Mouse (Mus musculus) limb, embryonic 10.5 days (tissue): ENCODE results near the gene Fam240b. TPM values are rescaled to one million over a fixed set of nuclear protein-coding genes. Genes with fewer than 3 reads are reported as not detected.
"Not testable (repeated sequence)": the region's sequence is repeated elsewhere in the genome, so short reads cannot be mapped to it uniquely, and the experiment has no call there.

Source experiments
- DNase-seq: peaks from one replicate; pipeline ENCODE4 v3.0.0-alpha.2; 2017; ENCODE audit warnings: low spot score
- H3K27ac ChIP-seq: fragments of 300-500 bp; sonication (generic); 2 replicates; pipeline ENCODE4 v1.5.1; 2016; ENCODE audit warnings: mild to moderate bottlenecking
- H3K27me3 ChIP-seq: fragments of 300-500 bp; sonication (generic); 2 replicates; pipeline ENCODE4 v1.6.1; 2016; ENCODE audit warnings: low read depth, mild to moderate bottlenecking; ENCODE audit not compliant: poor library complexity, severe bottlenecking
- H3K36me3 ChIP-seq: fragments of 300-500 bp; sonication (generic); 2 replicates; pipeline ENCODE4 v1.6.1; 2016; ENCODE audit warnings: mild to moderate bottlenecking, moderate library complexity
- H3K4me1 ChIP-seq: fragments of 300-500 bp; sonication (generic); 2 replicates; pipeline ENCODE4 v1.6.1; 2016
- H3K4me3 ChIP-seq: fragments of 300-500 bp; sonication (generic); 2 replicates; pipeline ENCODE4 v1.5.1; 2016; ENCODE audit warnings: mild to moderate bottlenecking, moderate library complexity
- H3K9me3 ChIP-seq: fragments of 300-500 bp; sonication (generic); replicated peaks from 2 replicates; pipeline ENCODE4 v1.6.1; 2016; ENCODE audit warnings: mild to moderate bottlenecking
- WGBS: fragments of 180-500 bp; shearing (Covaris S2); methylation state at CpG from one replicate; pipeline ENCODE4 v1.1.7; 2016; 5-methylcytosine and 5-hydroxymethylcytosine counted together
- polyA plus RNA-seq: library from polyadenylated mRNA; unstranded; fragments of >200 nt; fragmentation: Nextera tagmentation; extraction: Ambion mirVana; gene quantifications from 2 replicates; pipeline ENCODE4 v1.2.1, GENCODE M21; 2016

Fam240b gene
- polyA plus RNA-seq, 1 experiment from 2014 or later, result not detected

GRCm38 (mm10) chr13:64458181-64458580 lies 39.4 kb downstream of the Fam240b start:
- H3K4me1 ChIP-seq, result no peaks in the 10 kb centered on the region
- no peaks in the 10 kb centered on the region for H3K27me3 ChIP-seq
- no peaks in the 10 kb centered on the region for H3K9me3 ChIP-seq
- DNase-seq, result no peak
- WGBS, result 93% methylated on average over 14 of the region's 14 CpGs
- H3K27ac ChIP-seq, result no peak overlapping the region
- H3K36me3 ChIP-seq, result no peaks in the 10 kb centered on the region
- no peak overlapping the region for H3K4me3 ChIP-seq

GRCm38 (mm10) chr13:64457225-64457978 lies 40.2 kb downstream of the Fam240b start:
- H3K36me3 ChIP-seq, DNase-seq, H3K4me3 ChIP-seq, H3K27me3 ChIP-seq, H3K9me3 ChIP-seq, H3K27ac ChIP-seq, H3K4me1 ChIP-seq: not testable (repeated sequence)
- 94% methylated on average over 19 of the region's 19 CpGs for WGBS

DNA sequence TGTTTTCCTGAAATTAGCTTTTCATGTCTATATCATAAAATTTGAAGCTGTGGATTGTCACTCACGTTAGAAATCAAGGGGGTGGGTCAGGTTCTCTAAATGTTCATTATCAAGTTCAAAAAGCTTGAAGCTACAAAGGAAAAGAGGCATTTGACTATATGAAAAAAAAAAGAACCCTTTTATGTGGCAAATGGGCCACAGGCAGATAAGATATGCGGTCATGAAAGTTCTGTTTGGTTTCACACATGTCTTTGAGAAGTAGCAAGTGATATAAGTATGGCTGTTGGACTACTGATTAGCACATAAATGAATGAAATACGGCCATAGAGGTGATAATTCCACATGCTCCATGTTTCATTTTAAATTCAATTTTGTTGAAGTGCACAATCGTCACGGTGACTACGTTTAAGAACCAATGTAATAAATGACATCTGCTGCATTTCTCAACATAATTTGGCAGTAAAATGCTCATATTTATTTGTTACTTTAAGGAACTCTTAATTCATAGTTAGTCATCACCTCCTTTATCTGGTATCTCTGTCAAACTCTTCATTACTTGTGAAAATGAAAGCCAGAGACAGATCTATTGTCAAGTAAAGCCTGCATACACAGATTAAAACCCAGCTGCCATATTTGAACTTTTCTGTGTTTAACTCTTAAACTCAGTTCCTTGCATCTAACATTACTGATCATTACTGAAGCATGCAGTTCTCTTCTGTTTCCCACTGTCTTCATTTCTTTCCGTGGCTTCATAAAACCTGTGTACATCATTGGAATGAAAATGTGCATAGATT lies 47.4 kb downstream of the Fam240b start:
- Histone ChIP-seq H3K9me3 (no peaks in the 10 kb centered on the region), H3K27ac (no peak overlapping the region), H3K27me3 (no peaks in the 10 kb centered on the region), H3K36me3 (no peaks in the 10 kb centered on the region), H3K4me1 (no peaks in the 10 kb centered on the region), H3K4me3 (no peak overlapping the region)
- 82% methylated on average over 7 of the region's 7 CpGs for WGBS
- no peak for DNase-seq

DNA sequence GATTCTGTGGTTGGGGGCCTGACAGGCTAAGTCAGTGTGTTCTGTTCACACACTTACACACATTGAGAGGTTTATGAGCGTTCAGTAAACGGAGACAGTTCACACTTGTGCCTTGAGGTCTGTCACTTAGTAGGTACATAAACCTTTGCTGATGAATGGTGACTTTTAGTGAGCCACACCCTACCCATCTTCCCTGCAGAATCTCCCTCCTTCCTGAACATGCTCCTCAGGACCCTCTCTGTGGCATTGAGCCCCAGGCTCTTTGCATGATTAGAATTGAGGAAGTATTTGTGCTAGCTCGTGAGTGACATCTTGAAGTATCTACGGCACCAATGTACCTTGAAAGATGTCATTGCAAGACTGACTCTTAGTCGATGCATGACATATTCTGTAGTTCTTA lies 48.9 kb downstream of the Fam240b start:
- H3K9me3 ChIP-seq, result no peaks in the 10 kb centered on the region
- 83% methylated on average over 5 of the region's 5 CpGs for WGBS

GRCm38 (mm10) chr13:64447947-64448346 lies 49.6 kb downstream of the Fam240b start:
- no peak for DNase-seq
- H3K4me1 ChIP-seq, result no peaks in the 10 kb centered on the region
- no peaks in the 10 kb centered on the region for H3K27me3 ChIP-seq
- no peaks in the 10 kb centered on the region for H3K9me3 ChIP-seq
- no peak overlapping the region for H3K27ac ChIP-seq
- H3K4me3 ChIP-seq, result no peak overlapping the region
- 3% methylated on average over 1 of the region's 1 CpGs for WGBS
- no peaks in the 10 kb centered on the region for H3K36me3 ChIP-seq

More for the DNA sequence above, 48.9 kb downstream of the Fam240b start:
- H3K27me3 ChIP-seq, result no peaks in the 10 kb centered on the region
- H3K27ac ChIP-seq, result no peak overlapping the region
- H3K4me1 ChIP-seq, result no peaks in the 10 kb centered on the region
- H3K4me3 ChIP-seq, result no peak overlapping the region
- no peaks in the 10 kb centered on the region for H3K36me3 ChIP-seq
- DNase-seq, result no peak

GRCm38 (mm10) chr13:64445254-64445920 lies 52.2 kb downstream of the Fam240b start:
- Histone ChIP-seq H3K4me3 (no peak overlapping the region), H3K9me3 (no peaks in the 10 kb centered on the region), H3K36me3 (no peaks in the 10 kb centered on the region), H3K4me1 (no peaks in the 10 kb centered on the region), H3K27me3 (no peaks in the 10 kb centered on the region), H3K27ac (no peak overlapping the region)
- DNase-seq, result no peak
- WGBS, result 79% methylated on average over 9 of the region's 9 CpGs

DNA sequence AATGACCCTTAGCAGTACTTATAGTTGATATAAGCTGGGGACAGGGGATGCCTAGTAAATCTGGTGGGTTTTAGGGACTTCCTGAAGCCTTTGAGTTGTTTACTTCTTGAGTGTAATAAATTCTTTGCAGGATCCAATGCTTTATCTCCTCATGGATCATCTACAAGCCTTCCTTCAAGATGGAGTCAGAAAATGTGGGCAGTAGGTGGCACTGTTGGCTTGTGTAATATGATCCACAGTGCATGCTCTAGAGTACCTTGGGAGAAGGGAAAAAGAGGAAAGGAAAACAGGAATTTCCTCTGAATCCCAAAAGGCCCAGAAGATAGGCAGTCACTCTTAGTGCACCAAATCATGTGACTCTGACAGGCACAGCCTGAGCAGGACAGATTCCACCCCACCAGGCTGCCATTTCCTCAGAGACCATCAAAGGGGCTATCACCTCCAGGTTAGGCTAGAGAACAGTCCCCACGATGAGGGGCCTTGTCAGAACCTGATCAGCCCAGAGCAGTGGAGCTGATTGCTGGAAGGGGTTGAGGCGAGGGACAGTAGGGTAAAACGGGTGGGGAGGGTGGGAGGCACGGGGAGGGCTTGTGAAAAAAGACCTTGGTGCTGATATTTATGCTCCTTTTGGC lies 54.2 kb downstream of the Fam240b start:
- Histone ChIP-seq H3K36me3 (0 out of 2 replicates have a peak, but pooled peaks cover 2% of the 10 kb centered on the region), H3K27me3 (no peaks in the 10 kb centered on the region), H3K4me1 (no peaks in the 10 kb centered on the region), H3K9me3 (no peaks in the 10 kb centered on the region), H3K27ac (no peak overlapping the region), H3K4me3 (no peak overlapping the region)
- 59% methylated on average over 4 of the region's 4 CpGs for WGBS
- DNase-seq, result peak; percentile 57

- H3K4me1 ChIP-seq, result no peaks in the 10 kb centered on the region
- no peak for DNase-seq
- H3K9me3 ChIP-seq, result no peaks in the 10 kb centered on the region
- 85% methylated on average over 4 of the region's 4 CpGs for WGBS
- H3K4me3 ChIP-seq, result no peak overlapping the region
- H3K36me3 ChIP-seq, result 0 out of 2 replicates have a peak, but pooled peaks cover 2% of the 10 kb centered on the region
- no peak overlapping the region for H3K27ac ChIP-seq
- no peaks in the 10 kb centered on the region for H3K27me3 ChIP-seq
These were observed 57.0 kb downstream of the Fam240b start for GRCm38 (mm10) chr13:64440592-64440991.

GRCm38 (mm10) chr13:64439471-64439870 lies 58.1 kb downstream of the Fam240b start:
- Histone ChIP-seq H3K4me1 (no peaks in the 10 kb centered on the region), H3K27ac (no peak overlapping the region), H3K4me3 (no peak overlapping the region), H3K9me3 (no peaks in the 10 kb centered on the region), H3K36me3 (0 out of 2 replicates have a peak, but pooled peaks cover 2% of the 10 kb centered on the region), H3K27me3 (no peaks in the 10 kb centered on the region)
- 84% methylated on average over 5 of the region's 5 CpGs for WGBS
- DNase-seq, result no peak

DNA sequence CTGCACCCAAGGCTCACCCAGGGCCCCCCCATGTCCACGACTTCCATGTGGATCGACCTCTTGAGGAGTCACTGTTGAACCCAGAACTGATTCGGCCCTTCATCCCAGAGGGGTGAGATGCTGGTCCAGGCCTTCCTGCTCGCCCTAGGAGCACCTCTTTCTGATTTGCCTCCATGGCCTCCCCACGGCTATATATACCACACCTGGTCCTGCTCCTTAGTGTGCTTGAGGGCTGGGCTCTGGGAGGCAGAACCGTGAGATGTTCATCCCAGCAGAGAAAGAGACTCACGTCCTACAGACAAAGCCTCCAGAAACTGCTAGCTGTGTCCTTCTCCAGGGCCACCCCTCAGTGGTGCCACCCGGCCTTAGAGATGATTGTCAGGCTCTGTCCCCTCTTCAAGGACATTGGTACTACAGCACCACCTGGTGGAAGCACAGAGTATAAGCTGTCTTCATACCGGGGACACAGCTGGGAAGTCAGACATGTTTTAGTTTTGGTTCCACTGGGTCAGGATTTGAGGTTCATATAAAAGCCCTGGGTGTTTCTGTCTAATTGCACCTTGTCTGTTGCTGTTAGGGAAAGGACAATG lies 58.6 kb downstream of the Fam240b start:
- Histone ChIP-seq H3K4me3 (no peak overlapping the region), H3K36me3 (0 out of 2 replicates have a peak, but pooled peaks cover 2% of the 10 kb centered on the region), H3K4me1 (no peaks in the 10 kb centered on the region), H3K27me3 (no peaks in the 10 kb centered on the region), H3K9me3 (no peaks in the 10 kb centered on the region), H3K27ac (no peak overlapping the region)
- DNase-seq, result peak; percentile 72
- 60% methylated on average over 9 of the region's 9 CpGs for WGBS

- 68% methylated on average over 7 of the region's 7 CpGs for WGBS
- no peak overlapping the region for H3K4me3 ChIP-seq
- DNase-seq, result no peak
- no peak overlapping the region for H3K27ac ChIP-seq
- no peaks in the 10 kb centered on the region for H3K9me3 ChIP-seq
- no peaks in the 10 kb centered on the region for H3K27me3 ChIP-seq
- H3K36me3 ChIP-seq, result 0 out of 2 replicates have a peak, but pooled peaks cover 2% of the 10 kb centered on the region
- peaks cover 6% of the 10 kb centered on the region for H3K4me1 ChIP-seq
These were observed 59.8 kb downstream of the Fam240b start for GRCm38 (mm10) chr13:64437801-64438200.
